Mouse (Mus musculus) limb, embryonic 13.5 days (tissue): ENCODE data around the gene Ghrh. TPM values are rescaled to one million over a fixed set of nuclear protein-coding genes. Genes with fewer than 3 reads are reported as not detected.
A peak's percentile ranks its signal among the peaks of the same experiment; 100 is the strongest.

Experiments
- ATAC-seq: fragments of 200-750 bp; cut with Nextera tagmentation; 2 replicates; pipeline ENCODE4 v1.8.0; 2017; ENCODE audit warnings: low read depth, moderate number of reproducible peaks, moderate TSS enrichment; ENCODE audit not compliant: low FRiP score
- H3K27ac ChIP-seq: fragments of 300-500 bp; sonication (generic); 2 replicates; pipeline ENCODE4 v1.5.1; 2015; ENCODE audit warnings: inconsistent platforms, mild to moderate bottlenecking, moderate library complexity
- H3K27me3 ChIP-seq: fragments of 300-500 bp; sonication (generic); 2 replicates; pipeline ENCODE4 v1.6.1; 2015; ENCODE audit warnings: mild to moderate bottlenecking, inconsistent platforms
- H3K36me3 ChIP-seq: fragments of 300-500 bp; sonication (generic); 2 replicates; pipeline ENCODE4 v1.6.1; 2015; ENCODE audit warnings: inconsistent platforms, mild to moderate bottlenecking, moderate library complexity
- H3K4me1 ChIP-seq: fragments of 300-500 bp; sonication (generic); 2 replicates; pipeline ENCODE4 v1.6.1; 2015; ENCODE audit warnings: inconsistent platforms
- H3K4me2 ChIP-seq: fragments of 300-500 bp; sonication (generic); replicated peaks from 2 replicates; pipeline ENCODE4 v1.6.1; 2015; ENCODE audit warnings: inconsistent platforms, mild to moderate bottlenecking, moderate library complexity
- H3K4me3 ChIP-seq: fragments of 300-500 bp; sonication (generic); 2 replicates; pipeline ENCODE4 v1.5.1; 2015; ENCODE audit warnings: moderate library complexity, mild to moderate bottlenecking, inconsistent platforms
- H3K9ac ChIP-seq: fragments of 300-500 bp; sonication (generic); 2 replicates; pipeline ENCODE4 v1.6.1; 2015; ENCODE audit warnings: mild to moderate bottlenecking, inconsistent platforms
- H3K9me3 ChIP-seq: fragments of 300-500 bp; sonication (generic); 2 replicates; pipeline ENCODE4 v1.6.1; 2016; ENCODE audit warnings: inconsistent platforms
- WGBS: fragments of 180-500 bp; shearing (Covaris S2); methylation state at CpG from one replicate; pipeline ENCODE4 v1.1.7; 2015; 5-methylcytosine and 5-hydroxymethylcytosine counted together
- polyA plus RNA-seq: library from polyadenylated mRNA; unstranded; fragments of >200 nt; fragmentation: Nextera tagmentation; extraction: Ambion mirVana; gene quantifications from 2 replicates; pipeline ENCODE4 v1.2.1, GENCODE M21; 2015

The Ghrh gene
- polyA plus RNA-seq, 1 experiment from 2014 or later, result not detected

- H3K27ac ChIP-seq, result no peak overlapping the region
- peaks cover 31% of the 10 kb centered on the region for H3K4me1 ChIP-seq
- peak overlapping the region; percentile 35; the same call in 1 of the 2 replicates for H3K9ac ChIP-seq
- no peak overlapping the region for H3K4me3 ChIP-seq
- no peaks in the 10 kb centered on the region for H3K27me3 ChIP-seq
- H3K4me2 ChIP-seq, result no peak overlapping the region
- no peaks in the 10 kb centered on the region for H3K36me3 ChIP-seq
- no peaks in the 10 kb centered on the region for H3K9me3 ChIP-seq
- 56% methylated on average over 5 of the region's 5 CpGs for WGBS
- ATAC-seq, result no peak
Measured at GRCm38 (mm10) chr2:157342328-157342926, 4.9 kb downstream of the Ghrh start.

GRCm38 (mm10) chr2:157341554-157342270 is 5.6 kb downstream of the Ghrh start:
- Histone ChIP-seq H3K36me3 (no peaks in the 10 kb centered on the region), H3K4me3 (no peak overlapping the region), H3K27me3 (no peaks in the 10 kb centered on the region), H3K27ac (no peak overlapping the region; the same call in 1 of the 2 replicates), H3K4me1 (peaks cover 28% of the 10 kb centered on the region), H3K4me2 (no peak overlapping the region), H3K9me3 (no peaks in the 10 kb centered on the region), H3K9ac (no peak overlapping the region)
- ATAC-seq, result peak; percentile 37; the same call in 1 of the 2 replicates
- WGBS, result 43% methylated on average over 11 of the region's 11 CpGs

DNA sequence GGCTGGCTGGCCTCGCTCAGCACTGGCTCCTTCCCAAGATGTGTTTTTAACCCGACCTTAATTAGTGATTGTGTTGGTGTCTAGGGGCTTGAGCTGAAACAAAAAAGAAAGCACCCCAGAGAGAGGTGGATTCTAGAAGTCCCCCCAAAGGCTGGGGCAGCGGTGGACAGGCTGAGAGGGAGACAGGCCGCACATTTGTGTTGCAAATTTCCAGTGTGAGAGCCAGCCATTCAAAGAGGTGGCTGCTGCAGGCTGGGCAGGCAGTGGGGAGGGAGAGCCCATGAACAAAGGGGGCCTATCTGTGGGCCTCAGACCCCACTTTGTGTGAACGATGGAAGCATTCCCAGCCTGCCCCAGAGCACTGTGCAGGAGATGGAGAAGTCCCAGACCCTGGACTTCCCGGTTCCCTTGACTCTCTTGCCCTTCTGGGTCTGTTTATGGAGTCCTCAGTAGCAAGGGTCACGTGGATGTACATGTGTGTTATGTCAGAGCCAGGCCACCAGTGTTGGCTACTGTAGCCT is 7.0 kb downstream of the Ghrh start:
- Histone ChIP-seq H3K27ac (peak overlapping the region; percentile 59; the same call in 1 of the 2 replicates), H3K9ac (peak overlapping the region; percentile 31; the same call in 1 of the 2 replicates)
- WGBS, result 38% methylated on average over 7 of the region's 7 CpGs

GRCm38 (mm10) chr2:157339532-157339931 is 7.8 kb downstream of the Ghrh start:
- no peak overlapping the region for H3K4me3 ChIP-seq

More for the DNA sequence above, 7.0 kb downstream of the Ghrh start:
- Histone ChIP-seq H3K4me2 (no peak overlapping the region), H3K9me3 (no peaks in the 10 kb centered on the region), H3K4me1 (peaks cover 28% of the 10 kb centered on the region), H3K27me3 (no peaks in the 10 kb centered on the region), H3K4me3 (no peak overlapping the region), H3K36me3 (no peaks in the 10 kb centered on the region)
- no peak for ATAC-seq

GRCm38 (mm10) chr2:157338663-157339062 is 8.6 kb downstream of the Ghrh start:
- Histone ChIP-seq H3K4me3 (no peak overlapping the region), H3K27me3 (no peaks in the 10 kb centered on the region), H3K4me1 (peaks cover 28% of the 10 kb centered on the region), H3K9ac (no peak overlapping the region), H3K9me3 (no peaks in the 10 kb centered on the region), H3K27ac (no peak overlapping the region), H3K4me2 (no peak overlapping the region), H3K36me3 (no peaks in the 10 kb centered on the region)
- WGBS, result 40% methylated on average over 5 of the region's 5 CpGs
- ATAC-seq, result no peak

More at GRCm38 (mm10) chr2:157339532-157339931, 7.8 kb downstream of the Ghrh start:
- no peaks in the 10 kb centered on the region for H3K27me3 ChIP-seq
- H3K9ac ChIP-seq, result no peak overlapping the region
- H3K4me2 ChIP-seq, result no peak overlapping the region
- 89% methylated on average over 7 of the region's 7 CpGs for WGBS
- no peaks in the 10 kb centered on the region for H3K9me3 ChIP-seq
- H3K27ac ChIP-seq, result peak overlapping the region; percentile 59; the same call in 1 of the 2 replicates
- H3K36me3 ChIP-seq, result no peaks in the 10 kb centered on the region
- H3K4me1 ChIP-seq, result peaks cover 28% of the 10 kb centered on the region
- no peak for ATAC-seq

DNA sequence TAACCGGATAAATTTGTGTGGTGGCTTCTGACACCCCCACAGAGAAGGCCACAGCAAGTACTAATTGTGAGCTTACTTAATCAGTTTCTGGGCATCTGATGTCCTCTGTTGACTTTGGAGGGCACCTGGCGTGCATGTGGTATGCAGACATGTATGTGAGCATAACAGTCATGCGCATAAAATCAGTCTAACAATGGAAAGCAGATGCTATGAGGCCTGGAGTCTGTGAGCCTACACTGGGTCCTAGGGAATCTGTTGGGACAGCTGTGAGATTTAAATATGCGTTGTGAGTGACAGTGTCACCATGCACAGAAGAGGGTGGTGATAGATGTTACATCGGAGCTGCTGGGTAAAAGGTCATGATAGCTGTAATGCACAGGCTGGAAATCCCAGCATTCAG is 15.2 kb downstream of the Ghrh start:
- Histone ChIP-seq H3K36me3 (peaks cover 15% of the 10 kb centered on the region), H3K9ac (no peak overlapping the region), H3K4me3 (no peak overlapping the region), H3K4me2 (no peak overlapping the region), H3K9me3 (no peaks in the 10 kb centered on the region), H3K27ac (no peak overlapping the region), H3K27me3 (no peaks in the 10 kb centered on the region), H3K4me1 (peaks cover 7% of the 10 kb centered on the region; the same call in 1 of the 2 replicates)
- WGBS, result 61% methylated on average over 5 of the region's 5 CpGs
- peak; percentile 51 for ATAC-seq

- Histone ChIP-seq H3K4me1 (peaks cover 7% of the 10 kb centered on the region; the same call in 1 of the 2 replicates), H3K27ac (no peak overlapping the region), H3K9ac (no peak overlapping the region), H3K9me3 (no peaks in the 10 kb centered on the region), H3K36me3 (peaks cover 50% of the 10 kb centered on the region), H3K27me3 (no peaks in the 10 kb centered on the region), H3K4me2 (no peak overlapping the region), H3K4me3 (no peak overlapping the region)
- no peak for ATAC-seq
- WGBS, result 37% methylated on average over 11 of the region's 11 CpGs
Measured at GRCm38 (mm10) chr2:157328570-157328969, 18.7 kb downstream of the Ghrh start.

- H3K36me3 ChIP-seq, result peaks cover 55% of the 10 kb centered on the region
- no peak overlapping the region for H3K4me2 ChIP-seq
- WGBS, result 47% methylated on average over 5 of the region's 5 CpGs
- H3K4me3 ChIP-seq, result no peak overlapping the region
- H3K27me3 ChIP-seq, result no peaks in the 10 kb centered on the region
- no peak overlapping the region for H3K27ac ChIP-seq
- no peaks in the 10 kb centered on the region for H3K9me3 ChIP-seq
- no peak overlapping the region for H3K9ac ChIP-seq
- ATAC-seq, result no peak
- H3K4me1 ChIP-seq, result peaks cover 7% of the 10 kb centered on the region; the same call in 1 of the 2 replicates
Measured at GRCm38 (mm10) chr2:157328106-157328505, 19.2 kb downstream of the Ghrh start.

- H3K4me2 ChIP-seq, result no peak overlapping the region
- no peaks in the 10 kb centered on the region for H3K27me3 ChIP-seq
- H3K4me3 ChIP-seq, result no peak overlapping the region
- H3K4me1 ChIP-seq, result peaks cover 11% of the 10 kb centered on the region
- H3K27ac ChIP-seq, result no peak overlapping the region
- H3K9ac ChIP-seq, result no peak overlapping the region
- ATAC-seq, result no peak
- 71% methylated on average over 2 of the region's 2 CpGs for WGBS
- H3K9me3 ChIP-seq, result no peaks in the 10 kb centered on the region
- peaks cover 83% of the 10 kb centered on the region for H3K36me3 ChIP-seq
Measured at GRCm38 (mm10) chr2:157325238-157325637, 22.1 kb downstream of the Ghrh start.

- H3K4me3 ChIP-seq, result no peak overlapping the region
- 90% methylated on average over 5 of the region's 5 CpGs for WGBS
Measured at GRCm38 (mm10) chr2:157322029-157322766, 25.1 kb downstream of the Ghrh start.

DNA sequence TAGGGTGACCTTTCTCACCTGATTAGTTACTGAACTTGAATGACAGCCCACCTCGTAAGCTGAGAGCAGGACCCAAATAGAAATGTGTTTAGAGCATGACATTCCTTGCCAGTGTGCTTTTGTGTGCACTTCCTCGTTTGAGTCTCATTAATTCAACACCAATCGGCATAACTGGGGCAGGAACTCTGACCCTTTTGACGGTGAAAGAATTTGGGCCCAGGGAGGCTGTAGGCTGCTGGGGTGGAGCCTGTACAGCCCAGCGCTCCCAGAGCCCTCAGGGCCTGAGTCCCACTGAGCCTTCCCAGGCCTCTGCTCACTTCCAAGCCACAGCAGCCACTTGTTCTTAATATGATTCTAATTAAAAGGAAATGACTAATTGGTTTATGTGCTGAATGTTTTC is 26.4 kb downstream of the Ghrh start:
- Histone ChIP-seq H3K36me3 (peaks cover 91% of the 10 kb centered on the region), H3K27ac (no peak overlapping the region), H3K9me3 (no peaks in the 10 kb centered on the region), H3K27me3 (no peaks in the 10 kb centered on the region), H3K4me2 (no peak overlapping the region), H3K4me1 (peaks cover 24% of the 10 kb centered on the region), H3K9ac (no peak overlapping the region), H3K4me3 (no peak overlapping the region)
- WGBS, result 37% methylated on average over 5 of the region's 5 CpGs
- ATAC-seq, result no peak

More at GRCm38 (mm10) chr2:157322029-157322766, 25.1 kb downstream of the Ghrh start:
- ATAC-seq, result no peak
- H3K9me3 ChIP-seq, result no peaks in the 10 kb centered on the region
- no peaks in the 10 kb centered on the region for H3K27me3 ChIP-seq
- no peak overlapping the region for H3K27ac ChIP-seq
- peaks cover 93% of the 10 kb centered on the region for H3K36me3 ChIP-seq
- H3K4me1 ChIP-seq, result peaks cover 19% of the 10 kb centered on the region
- H3K4me2 ChIP-seq, result no peak overlapping the region
- H3K9ac ChIP-seq, result no peak overlapping the region

- no peak overlapping the region for H3K9ac ChIP-seq
- no peak overlapping the region for H3K4me2 ChIP-seq
- peaks cover 91% of the 10 kb centered on the region for H3K36me3 ChIP-seq
- no peaks in the 10 kb centered on the region for H3K9me3 ChIP-seq
- H3K27me3 ChIP-seq, result no peaks in the 10 kb centered on the region
- H3K4me3 ChIP-seq, result no peak overlapping the region
- ATAC-seq, result no peak
- no peak overlapping the region for H3K27ac ChIP-seq
- 58% methylated on average over 8 of the region's 8 CpGs for WGBS
- H3K4me1 ChIP-seq, result peaks cover 24% of the 10 kb centered on the region
Measured at GRCm38 (mm10) chr2:157320135-157320534, 27.2 kb downstream of the Ghrh start.
